ENCODE assay signal across 24 mouse cellular contexts in genomic region chr4:47051905-47052304, GRCm38 (mm10). TPM values are rescaled to one million over a fixed set of nuclear protein-coding genes. Genes with fewer than 3 reads are reported as not detected.
A peak's percentile ranks its signal among the peaks of the same experiment; 100 is the strongest.
DNase-seq lines count a peak whose midpoint lies in the region; ATAC-seq lines count a peak whose summit lies in the region.
"Had no signal": no experiment of that assay in that cellular context is flagged by ENCODE, and none has a peak within 500 bp of the region (broad histone marks: within the 10 kb centered on the region; RNA-seq: fewer than 3 reads in every experiment).

No protein-coding gene starts in this region.

- ATAC-seq in embryonic facial prominence, embryonic 13.5 days (ENCODE audit: insufficient number of reproducible peaks, insufficient read depth, low FRiP score, low TSS enrichment, low read depth), result no peak
- no peak for ATAC-seq in lung, embryonic 16.5 days (ENCODE audit: low read depth)
- ATAC-seq in kidney, embryonic 15.5 days (replicated peaks; ENCODE audit: low FRiP score), result no peak
- no peak for ATAC-seq in stomach, embryonic 14.5 days (ENCODE audit: insufficient number of reproducible peaks, insufficient read depth, low FRiP score, low read depth)
- no peak for ATAC-seq in forebrain, embryonic 11.5 days (replicated peaks; ENCODE audit: low FRiP score)
- ATAC-seq: activated CD4-positive, CD25-positive, alpha-beta regulatory T cell, adult 4 months; liver, embryonic 12.5 days had no signal

- H3K9me3 ChIP-seq in embryonic facial prominence, embryonic 13.5 days, result no peaks in the 10 kb centered on the region
- H3K9me3 ChIP-seq in embryonic facial prominence, embryonic 10.5 days, result peaks cover 3% of the 10 kb centered on the region; the same call in 1 of the 2 replicates
- H3K9me3 ChIP-seq in lung, embryonic 16.5 days (ENCODE audit: control insufficient read depth, low read length), result 0 out of 2 replicates have a peak, but pooled peaks cover 2% of the 10 kb centered on the region
- no peaks in the 10 kb centered on the region for H3K9me3 ChIP-seq in kidney, embryonic 15.5 days (replicated peaks)
- no peaks in the 10 kb centered on the region for H3K9me3 ChIP-seq in stomach, embryonic 14.5 days (ENCODE audit: control insufficient read depth, low read depth, low read length)
- H3K9me3 ChIP-seq in forebrain, embryonic 11.5 days (ENCODE audit: control insufficient read depth, low read length), result no peaks in the 10 kb centered on the region
- H3K9me3 ChIP-seq: forebrain, embryonic 10.5 days; heart, embryonic 10.5 days; hindbrain, embryonic 13.5 days; intestine, embryonic 15.5 days; limb, embryonic 12.5 days; liver, embryonic 12.5 days; neural tube, embryonic 12.5 days had no signal

- peaks cover 16% of the 10 kb centered on the region for H3K36me3 ChIP-seq in embryonic facial prominence, embryonic 13.5 days
- no peaks in the 10 kb centered on the region for H3K36me3 ChIP-seq in embryonic facial prominence, embryonic 10.5 days (replicated peaks)
- H3K36me3 ChIP-seq in lung, embryonic 16.5 days (ENCODE audit: control insufficient read depth, insufficient read depth, low read length), result no peaks in the 10 kb centered on the region
- 0 out of 2 replicates have a peak, but pooled peaks cover 2% of the 10 kb centered on the region for H3K36me3 ChIP-seq in kidney, embryonic 15.5 days
- no peaks in the 10 kb centered on the region for H3K36me3 ChIP-seq in stomach, embryonic 14.5 days (ENCODE audit: control insufficient read depth, insufficient read depth, low read length)
- no peaks in the 10 kb centered on the region for H3K36me3 ChIP-seq in forebrain, embryonic 11.5 days (ENCODE audit: control insufficient read depth, insufficient read depth, low read length)
- H3K36me3 ChIP-seq: G1E; heart, embryonic 10.5 days; hindbrain, embryonic 13.5 days; intestine, embryonic 15.5 days; liver, embryonic 12.5 days; neural tube, embryonic 12.5 days had no signal

- peaks cover 20% of the 10 kb centered on the region for H3K4me1 ChIP-seq in embryonic facial prominence, embryonic 13.5 days
- peaks cover 37% of the 10 kb centered on the region for H3K4me1 ChIP-seq in embryonic facial prominence, embryonic 10.5 days
- H3K4me1 ChIP-seq in lung, embryonic 16.5 days (replicated peaks; ENCODE audit: control insufficient read depth, insufficient read depth, low read length), result peaks cover 9% of the 10 kb centered on the region
- peaks cover 39% of the 10 kb centered on the region for H3K4me1 ChIP-seq in kidney, embryonic 15.5 days
- H3K4me1 ChIP-seq in stomach, embryonic 14.5 days (ENCODE audit: control insufficient read depth, insufficient read depth, low read length), result peaks cover 15% of the 10 kb centered on the region; the same call in 1 of the 2 replicates
- H3K4me1 ChIP-seq in forebrain, embryonic 11.5 days (replicated peaks; ENCODE audit: control insufficient read depth, insufficient read depth, low read length), result peaks cover 11% of the 10 kb centered on the region

- H3K27ac ChIP-seq in embryonic facial prominence, embryonic 13.5 days, result no peak overlapping the region
- H3K27ac ChIP-seq in embryonic facial prominence, embryonic 10.5 days (replicated peaks), result no peak overlapping the region
- H3K27ac ChIP-seq in lung, embryonic 16.5 days (ENCODE audit: low read length), result no peak overlapping the region
- H3K27ac ChIP-seq in kidney, embryonic 15.5 days, result peak overlapping the region; percentile 97
- H3K27ac ChIP-seq in stomach, embryonic 14.5 days (ENCODE audit: low read length), result no peak overlapping the region
- no peak overlapping the region for H3K27ac ChIP-seq in forebrain, embryonic 11.5 days (ENCODE audit: low read depth, low read length)
- H3K27ac ChIP-seq: gastrocnemius, adult 2 months; heart, embryonic 10.5 days; intestine, embryonic 15.5 days; limb, embryonic 12.5 days; liver, embryonic 12.5 days; neural tube, embryonic 12.5 days had no signal

- no peaks in the 10 kb centered on the region for H3K27me3 ChIP-seq in embryonic facial prominence, embryonic 13.5 days
- peaks cover 54% of the 10 kb centered on the region for H3K27me3 ChIP-seq in embryonic facial prominence, embryonic 10.5 days (replicated peaks; ENCODE audit: low read depth, poor library complexity, severe bottlenecking)
- H3K27me3 ChIP-seq in lung, embryonic 16.5 days (ENCODE audit: control insufficient read depth, insufficient read depth, low read depth, low read length), result peaks cover 6% of the 10 kb centered on the region; the same call in 1 of the 2 replicates
- 0 out of 2 replicates have a peak, but pooled peaks cover 3% of the 10 kb centered on the region for H3K27me3 ChIP-seq in kidney, embryonic 15.5 days
- H3K27me3 ChIP-seq in stomach, embryonic 14.5 days (ENCODE audit: control insufficient read depth, insufficient read depth, low read length), result no peaks in the 10 kb centered on the region
- no peaks in the 10 kb centered on the region; the same call in 1 of the 2 replicates for H3K27me3 ChIP-seq in forebrain, embryonic 11.5 days (ENCODE audit: control insufficient read depth, insufficient read depth, low read length)
- H3K27me3 ChIP-seq: intestine, embryonic 15.5 days; neural tube, embryonic 12.5 days had no signal

- H3K9ac ChIP-seq in embryonic facial prominence, embryonic 13.5 days, result 0 out of 2 replicates have a peak overlapping the region, but pooled peaks have one; percentile 2
- no peak overlapping the region for H3K9ac ChIP-seq in lung, embryonic 16.5 days (ENCODE audit: low read length)
- H3K9ac ChIP-seq in kidney, embryonic 15.5 days, result no peak overlapping the region
- H3K9ac ChIP-seq in stomach, embryonic 14.5 days (replicated peaks; ENCODE audit: low read depth, low read length), result no peak overlapping the region
- no peak overlapping the region for H3K9ac ChIP-seq in forebrain, embryonic 11.5 days (ENCODE audit: low read length)
- H3K9ac ChIP-seq: intestine, embryonic 15.5 days; limb, embryonic 12.5 days; liver, embryonic 12.5 days; lung, embryonic 14.5 days; neural tube, embryonic 12.5 days had no signal

- DNase-seq in embryonic facial prominence, embryonic 10.5 days (ENCODE audit: low spot score), result no peak
- no peak for DNase-seq in lung, postnatal 4 days
- no peak for DNase-seq in forebrain, embryonic 11.5 days (ENCODE audit: low spot score)
- DNase-seq: adrenal gland, postnatal 10 days; cerebellum, adult 11 months; cerebellum, postnatal 25 days; embryo, embryonic 11 days; gastrocnemius, adult 2 months; heart, postnatal 14 days; thymus, postnatal 25 days had no signal

- 71% methylated on average over 9 of the region's 9 CpGs for WGBS in embryonic facial prominence, embryonic 13.5 days
- WGBS in embryonic facial prominence, embryonic 10.5 days, result 78% methylated on average over 9 of the region's 9 CpGs
- WGBS in lung, embryonic 16.5 days, result 44% methylated on average over 9 of the region's 9 CpGs
- 65% methylated on average over 9 of the region's 9 CpGs for WGBS in kidney, embryonic 15.5 days
- 50% methylated on average over 9 of the region's 9 CpGs for WGBS in stomach, embryonic 14.5 days
- WGBS in forebrain, embryonic 11.5 days, result 84% methylated on average over 9 of the region's 9 CpGs

- H3K4me2 ChIP-seq in embryonic facial prominence, embryonic 13.5 days, result no peak overlapping the region
- peak overlapping the region; percentile 2; the same call in 1 of the 2 replicates for H3K4me2 ChIP-seq in lung, embryonic 16.5 days (ENCODE audit: low read depth, low read length)
- no peak overlapping the region for H3K4me2 ChIP-seq in kidney, embryonic 15.5 days
- 0 out of 2 replicates have a peak overlapping the region, but pooled peaks have one; percentile 1 for H3K4me2 ChIP-seq in stomach, embryonic 14.5 days (replicated peaks; ENCODE audit: low read depth, low read length)
- H3K4me2 ChIP-seq in forebrain, embryonic 11.5 days (ENCODE audit: low read depth, low read length, severe bottlenecking), result no peak overlapping the region
- H3K4me2 ChIP-seq: hindbrain, embryonic 13.5 days; intestine, embryonic 15.5 days; liver, embryonic 12.5 days; lung, embryonic 14.5 days; neural tube, embryonic 12.5 days had no signal

- H3K4me3 ChIP-seq in embryonic facial prominence, embryonic 13.5 days, result no peak overlapping the region
- no peak overlapping the region for H3K4me3 ChIP-seq in embryonic facial prominence, embryonic 10.5 days
- H3K4me3 ChIP-seq in lung, embryonic 16.5 days (ENCODE audit: low read length), result no peak overlapping the region
- H3K4me3 ChIP-seq in kidney, embryonic 15.5 days (replicated peaks), result no peak overlapping the region
- no peak overlapping the region for H3K4me3 ChIP-seq in stomach, embryonic 14.5 days (ENCODE audit: low read depth, low read length)
- H3K4me3 ChIP-seq in forebrain, embryonic 11.5 days (ENCODE audit: low read depth, low read length), result no peak overlapping the region
- H3K4me3 ChIP-seq: forebrain, embryonic 10.5 days; gastrocnemius, adult 2 months; heart, embryonic 10.5 days; hindbrain, embryonic 13.5 days; intestine, embryonic 15.5 days; limb, embryonic 12.5 days; liver, embryonic 12.5 days; neural tube, embryonic 12.5 days had no signal

RNA-seq across cellular contexts. Expression of gene Anks6, which starts 5.3 kb away (rescaled TPM):
- 5.3 and 6.0 TPM in 2 replicates for polyA plus RNA-seq in embryonic facial prominence, embryonic 13.5 days (2015; fragmentation: Nextera tagmentation; extraction: Ambion mirVana)
- polyA plus RNA-seq in embryonic facial prominence, embryonic 10.5 days (2016; fragmentation: Nextera tagmentation; extraction: Ambion mirVana), result 4.3 and 4.8 TPM in 2 replicates
- 2.4 TPM in 2 replicates for polyA plus RNA-seq in lung, embryonic 16.5 days (2015; fragmentation: Nextera tagmentation; extraction: Ambion mirVana)
- 5.5 and 6.5 TPM in 2 replicates for polyA plus RNA-seq in kidney, embryonic 15.5 days (2015; fragmentation: Nextera tagmentation; extraction: Ambion mirVana)
- 4.8 and 6.2 TPM in 2 replicates for polyA plus RNA-seq in stomach, embryonic 14.5 days (2014; fragmentation: Nextera tagmentation; extraction: Ambion mirVana)
- 4.3 and 4.4 TPM in 2 replicates for polyA plus RNA-seq in forebrain, embryonic 11.5 days (2014; fragmentation: Nextera tagmentation; extraction: Ambion mirVana)
- polyA plus RNA-seq: activated CD4-positive, CD25-positive, alpha-beta regulatory T cell, adult 4 months; G1E had no signal

RNA-seq across cellular contexts. Expression of gene Galnt12, which starts 39.8 kb away (rescaled TPM):
- 3.2 and 3.6 TPM in 2 replicates for polyA plus RNA-seq in embryonic facial prominence, embryonic 13.5 days (2015; fragmentation: Nextera tagmentation; extraction: Ambion mirVana)
- 3.1 and 3.4 TPM in 2 replicates for polyA plus RNA-seq in embryonic facial prominence, embryonic 10.5 days (2016; fragmentation: Nextera tagmentation; extraction: Ambion mirVana)
- 7.9 and 8.3 TPM in 2 replicates for polyA plus RNA-seq in lung, embryonic 16.5 days (2015; fragmentation: Nextera tagmentation; extraction: Ambion mirVana)
- polyA plus RNA-seq in kidney, embryonic 15.5 days (2015; fragmentation: Nextera tagmentation; extraction: Ambion mirVana), result 9.0 and 10.6 TPM in 2 replicates
- polyA plus RNA-seq in stomach, embryonic 14.5 days (2014; fragmentation: Nextera tagmentation; extraction: Ambion mirVana), result 23.1 and 26.6 TPM in 2 replicates
- polyA plus RNA-seq in forebrain, embryonic 11.5 days (2014; fragmentation: Nextera tagmentation; extraction: Ambion mirVana), result 12.1 and 12.4 TPM in 2 replicates
- polyA plus RNA-seq: G1E had no signal

Comparison
In these comparisons a context has a peak if more than half of its experiments do, and no peak if none do; other contexts are left out.
1. H3K4me2 ChIP-seq: peak in lung, embryonic 16.5 days (single experiment) and stomach, embryonic 14.5 days (single experiment); none in embryonic facial prominence, embryonic 13.5 days (single experiment), kidney, embryonic 15.5 days (single experiment) and forebrain, embryonic 11.5 days (single experiment).